Mouse (Mus musculus): ENCODE measurements at regions not wholly inside any gene's neighbourhood (a gene's known extent, or its start where the extent isn't known, plus 50 kb on each side); places are given as distances from the start of the nearest gene placed in this dataset.

- no peak for TF ChIP-seq GATA1 (IDR thresholded peaks at IDR 0.05; ENCODE audit: borderline replicate concordance, low read length)
- no peak for TF ChIP-seq FLI1 (IDR thresholded peaks at IDR 0.05; ENCODE audit: low read length)
Measured at GRCm38 (mm10) chr2:172782686-172783085, 157.4 kb downstream of the Bmp7 start.

All from megakaryocyte, embryonic 14.5 days (primary cell).